Mouse (Mus musculus) forebrain, embryonic 15.5 days (tissue): ENCODE measurements around the gene Ttc37. TPM values are rescaled to one million over a fixed set of nuclear protein-coding genes. Genes with fewer than 3 reads are reported as not detected.

Experiments
- ATAC-seq: fragments of 200-750 bp; cut with Nextera tagmentation; replicated peaks from 2 replicates; pipeline ENCODE4 v1.8.0; 2017; ENCODE audit warnings: mild to moderate bottlenecking, moderate TSS enrichment, moderate library complexity
- H3K27ac ChIP-seq: fragments of 300-500 bp; sonication (generic); replicated peaks from 2 replicates; pipeline ENCODE4 v1.5.1; 2015; ENCODE audit warnings: mild to moderate bottlenecking, inconsistent platforms
- H3K27me3 ChIP-seq: fragments of 300-500 bp; sonication (generic); 2 replicates; pipeline ENCODE4 v1.6.1; 2015; ENCODE audit warnings: inconsistent platforms
- H3K36me3 ChIP-seq: fragments of 300-500 bp; sonication (generic); 2 replicates; pipeline ENCODE4 v1.6.1; 2015; ENCODE audit warnings: mild to moderate bottlenecking, inconsistent platforms
- H3K4me1 ChIP-seq: fragments of 300-500 bp; sonication (generic); 2 replicates; pipeline ENCODE4 v1.6.1; 2015; ENCODE audit warnings: inconsistent platforms
- H3K4me2 ChIP-seq: fragments of 300-500 bp; sonication (generic); replicated peaks from 2 replicates; pipeline ENCODE4 v1.6.1; 2015; ENCODE audit warnings: mild to moderate bottlenecking, inconsistent platforms
- H3K4me3 ChIP-seq: fragments of 300-500 bp; sonication (generic); 2 replicates; pipeline ENCODE4 v1.5.1; 2015; ENCODE audit warnings: mild to moderate bottlenecking, inconsistent platforms
- H3K9ac ChIP-seq: fragments of 300-500 bp; sonication (generic); replicated peaks from 2 replicates; pipeline ENCODE4 v1.6.1; 2015; ENCODE audit warnings: mild to moderate bottlenecking, inconsistent platforms
- H3K9me3 ChIP-seq: fragments of 300-500 bp; sonication (generic); 2 replicates; pipeline ENCODE4 v1.6.1; 2016; ENCODE audit warnings: inconsistent platforms
- WGBS: fragments of 180-500 bp; shearing (Covaris S2); methylation state at CpG from one replicate; pipeline ENCODE4 v1.1.7; 2015; ENCODE audit warnings: mixed read lengths; 5-methylcytosine and 5-hydroxymethylcytosine counted together
- polyA plus RNA-seq: library from polyadenylated mRNA; unstranded; fragments of >200 nt; fragmentation: Nextera tagmentation; extraction: Ambion mirVana; gene quantifications from 2 replicates; pipeline ENCODE4 v1.2.1, GENCODE M21; 2015

Gene Ttc37
- polyA plus RNA-seq, 1 experiment from 2014 or later: 10.8 TPM

GRCm38 (mm10) chr13:76098116-76098492 lies 430 bp upstream of the Ttc37 start:
- Histone ChIP-seq H3K36me3 (no peaks in the 10 kb centered on the region), H3K9ac (peak overlapping the region; percentile 66), H3K4me3 (peak overlapping the region; percentile 65), H3K27me3 (no peaks in the 10 kb centered on the region), H3K9me3 (no peaks in the 10 kb centered on the region), H3K4me2 (peak overlapping the region; percentile 54), H3K27ac (peak overlapping the region; percentile 74), H3K4me1 (peaks cover 17% of the 10 kb centered on the region)
- 2% methylated on average over 16 of the region's 16 CpGs for WGBS
- ATAC-seq: peak; percentile 89

GRCm38 (mm10) chr13:76101989-76102388 lies 3.5 kb downstream of the Ttc37 start:
- H3K27ac ChIP-seq: no peak overlapping the region
- no peaks in the 10 kb centered on the region for H3K9me3 ChIP-seq
- no peak overlapping the region for H3K4me2 ChIP-seq
- no peak overlapping the region for H3K9ac ChIP-seq
- no peak for ATAC-seq
- H3K4me3 ChIP-seq: no peak overlapping the region
- WGBS: 92% methylated on average over 2 of the region's 2 CpGs
- H3K27me3 ChIP-seq: no peaks in the 10 kb centered on the region
- H3K36me3 ChIP-seq: no peaks in the 10 kb centered on the region
- peaks cover 17% of the 10 kb centered on the region for H3K4me1 ChIP-seq

- WGBS: 92% methylated on average over 18 of the region's 18 CpGs
- no peak overlapping the region for H3K4me2 ChIP-seq
- no peaks in the 10 kb centered on the region for H3K4me1 ChIP-seq
- H3K27me3 ChIP-seq: no peaks in the 10 kb centered on the region
- H3K4me3 ChIP-seq: no peak overlapping the region
- ATAC-seq: no peak
- H3K9ac ChIP-seq: no peak overlapping the region
- peaks cover 40% of the 10 kb centered on the region for H3K36me3 ChIP-seq
- H3K9me3 ChIP-seq: no peaks in the 10 kb centered on the region
- no peak overlapping the region for H3K27ac ChIP-seq
Measured at GRCm38 (mm10) chr13:76109069-76109824, 10.7 kb downstream of the Ttc37 start.

- Histone ChIP-seq H3K4me1 (no peaks in the 10 kb centered on the region), H3K9ac (no peak overlapping the region), H3K4me3 (no peak overlapping the region), H3K4me2 (no peak overlapping the region), H3K27ac (no peak overlapping the region), H3K9me3 (no peaks in the 10 kb centered on the region), H3K27me3 (no peaks in the 10 kb centered on the region), H3K36me3 (peaks cover 72% of the 10 kb centered on the region)
- ATAC-seq: no peak
- WGBS: 97% methylated on average over 4 of the region's 4 CpGs
Measured at GRCm38 (mm10) chr13:76128799-76129198, 30.3 kb downstream of the Ttc37 start.

GRCm38 (mm10) chr13:76132415-76132814 lies 33.9 kb downstream of the Ttc37 start:
- Histone ChIP-seq H3K27me3 (no peaks in the 10 kb centered on the region), H3K4me2 (no peak overlapping the region), H3K27ac (no peak overlapping the region), H3K36me3 (peaks cover 57% of the 10 kb centered on the region), H3K9me3 (no peaks in the 10 kb centered on the region), H3K4me3 (no peak overlapping the region), H3K4me1 (no peaks in the 10 kb centered on the region), H3K9ac (no peak overlapping the region)
- no peak for ATAC-seq
- WGBS: 82% methylated on average over 4 of the region's 4 CpGs

- H3K27me3 ChIP-seq: no peaks in the 10 kb centered on the region
- no peak overlapping the region for H3K9ac ChIP-seq
- H3K4me1 ChIP-seq: no peaks in the 10 kb centered on the region
- H3K9me3 ChIP-seq: no peaks in the 10 kb centered on the region
- no peak overlapping the region for H3K4me3 ChIP-seq
- no peak for ATAC-seq
- H3K4me2 ChIP-seq: no peak overlapping the region
- peaks cover 46% of the 10 kb centered on the region for H3K36me3 ChIP-seq
- H3K27ac ChIP-seq: no peak overlapping the region
- WGBS: 89% methylated on average over 3 of the region's 3 CpGs
Measured at GRCm38 (mm10) chr13:76138862-76139261, 40.3 kb downstream of the Ttc37 start.

GRCm38 (mm10) chr13:76141117-76141808 lies 42.7 kb downstream of the Ttc37 start:
- H3K36me3 ChIP-seq: peaks cover 39% of the 10 kb centered on the region; the same call in 1 of the 2 replicates
- H3K4me2 ChIP-seq: no peak overlapping the region
- H3K9me3 ChIP-seq: no peaks in the 10 kb centered on the region
- H3K27me3 ChIP-seq: no peaks in the 10 kb centered on the region
- no peak for ATAC-seq
- 87% methylated on average over 12 of the region's 12 CpGs for WGBS
- no peak overlapping the region for H3K4me3 ChIP-seq
- no peak overlapping the region for H3K27ac ChIP-seq
- H3K9ac ChIP-seq: no peak overlapping the region
- H3K4me1 ChIP-seq: no peaks in the 10 kb centered on the region

- Histone ChIP-seq H3K36me3 (peaks cover 37% of the 10 kb centered on the region), H3K4me2 (no peak overlapping the region), H3K9me3 (no peaks in the 10 kb centered on the region), H3K27me3 (no peaks in the 10 kb centered on the region), H3K4me3 (no peak overlapping the region), H3K4me1 (no peaks in the 10 kb centered on the region), H3K27ac (no peak overlapping the region), H3K9ac (no peak overlapping the region)
- peak; percentile 55; the same call in 1 of the 2 replicates for ATAC-seq
- WGBS: 79% methylated on average over 5 of the region's 5 CpGs
Measured at GRCm38 (mm10) chr13:76150483-76150882, 51.9 kb downstream of the Ttc37 start.

GRCm38 (mm10) chr13:76157099-76157498 lies 58.6 kb downstream of the Ttc37 start:
- no peak for ATAC-seq
- 96% methylated on average over 3 of the region's 3 CpGs for WGBS
- Histone ChIP-seq H3K4me2 (no peak overlapping the region), H3K9ac (no peak overlapping the region), H3K4me3 (no peak overlapping the region), H3K27ac (no peak overlapping the region), H3K9me3 (no peaks in the 10 kb centered on the region), H3K27me3 (no peaks in the 10 kb centered on the region), H3K4me1 (no peaks in the 10 kb centered on the region), H3K36me3 (peaks cover 43% of the 10 kb centered on the region)

- Histone ChIP-seq H3K27me3 (no peaks in the 10 kb centered on the region), H3K9ac (no peak overlapping the region), H3K27ac (no peak overlapping the region), H3K4me1 (no peaks in the 10 kb centered on the region), H3K36me3 (peaks cover 47% of the 10 kb centered on the region), H3K9me3 (no peaks in the 10 kb centered on the region), H3K4me3 (no peak overlapping the region), H3K4me2 (no peak overlapping the region)
- 94% methylated on average over 1 of the region's 1 CpGs for WGBS
- ATAC-seq: no peak
Measured at GRCm38 (mm10) chr13:76157508-76157907, 59.0 kb downstream of the Ttc37 start.

- ATAC-seq: no peak
- 97% methylated on average over 2 of the region's 2 CpGs for whole genome bisulfite sequencing
- no peaks in the 10 kb centered on the region for H3K9me3 ChIP-seq
Measured at GRCm38 (mm10) chr13:76160587-76160986, 62.1 kb downstream of the Ttc37 start.

GRCm38 (mm10) chr13:76174297-76174696 lies 75.8 kb downstream of the Ttc37 start:
- H3K27me3 ChIP-seq: no peaks in the 10 kb centered on the region
- no peak overlapping the region for H3K27ac ChIP-seq
- no peak overlapping the region for H3K4me2 ChIP-seq
- peaks cover 28% of the 10 kb centered on the region for H3K36me3 ChIP-seq
- H3K4me3 ChIP-seq: no peak overlapping the region
- H3K4me1 ChIP-seq: no peaks in the 10 kb centered on the region
- H3K9me3 ChIP-seq: peaks cover 8% of the 10 kb centered on the region; the same call in 1 of the 2 replicates
- H3K9ac ChIP-seq: no peak overlapping the region
- ATAC-seq: no peak

More at GRCm38 (mm10) chr13:76160587-76160986, 62.1 kb downstream of the Ttc37 start:
- Histone ChIP-seq H3K36me3 (peaks cover 46% of the 10 kb centered on the region), H3K4me2 (no peak overlapping the region), H3K27me3 (no peaks in the 10 kb centered on the region), H3K9ac (no peak overlapping the region), H3K27ac (no peak overlapping the region), H3K4me1 (no peaks in the 10 kb centered on the region), H3K4me3 (no peak overlapping the region)
